Mouse (Mus musculus): ENCODE measurements around the gene Fsd1. TPM values are rescaled to one million over a fixed set of nuclear protein-coding genes. Genes with fewer than 3 reads are reported as not detected.

Fsd1 gene
- total and polyA plus RNA-seq, 3 experiments = not detected

DNA sequence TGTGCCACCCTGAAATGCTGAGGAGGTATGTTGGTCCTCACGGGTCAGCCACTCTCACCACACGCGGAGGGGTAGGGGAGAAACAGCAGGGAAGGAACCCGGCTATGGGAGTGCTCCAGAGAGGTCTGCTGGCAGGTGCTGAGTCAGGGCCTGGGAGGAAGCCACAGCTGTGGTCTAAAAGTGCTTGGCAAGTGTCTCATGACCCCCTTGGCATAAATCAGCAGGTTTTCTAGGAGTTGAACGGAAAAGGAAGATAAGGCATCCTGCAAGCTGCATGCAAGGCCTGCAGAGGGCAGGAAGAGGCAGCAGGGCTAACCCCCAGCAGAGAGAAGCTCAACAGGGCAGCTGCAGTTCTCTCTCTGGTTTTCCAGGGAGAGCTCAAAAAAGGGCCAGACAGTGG lies 44.6 kb downstream of the Fsd1 start (continued):
- TF ChIP-seq HCFC1 (IDR thresholded peaks at IDR 0.05; ENCODE audit: low read depth, low read length) (peak; percentile 39; the same call in 1 of the 2 replicates), RCOR1 (IDR thresholded peaks at IDR 0.05; ENCODE audit: low read depth, low read length) (peak; percentile 75)

DNA sequence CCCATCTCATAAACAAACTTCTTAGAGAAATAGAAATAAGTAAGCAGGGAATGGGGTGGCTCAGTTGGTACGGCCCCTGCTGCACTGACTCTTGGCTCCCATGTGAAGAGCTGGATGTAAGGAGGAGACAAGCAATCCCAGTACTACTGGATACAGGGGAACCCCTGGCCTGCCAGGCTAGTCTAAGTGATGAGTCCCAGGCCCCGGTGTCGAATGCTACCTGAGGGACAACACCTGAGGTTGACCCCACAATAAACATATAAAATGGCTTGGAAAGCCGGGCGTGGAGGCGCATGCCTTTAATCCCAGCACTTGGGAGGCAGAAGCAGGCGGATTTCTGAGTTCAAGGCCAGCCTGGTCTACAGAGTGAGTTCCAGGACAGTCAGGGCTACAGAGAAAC lies 45.1 kb downstream of the Fsd1 start:
- Histone ChIP-seq H3K27ac (ENCODE audit: control insufficient read depth, low read depth, low read length) (peak overlapping the region; percentile 74), H3K36me3 (ENCODE audit: control insufficient read depth in 1 of 2, insufficient read depth in 2 of 2, low read length in 2 of 2) (peaks cover 15 to 34% of the 10 kb centered on the region in 2 experiments), H3K79me2 (ENCODE audit: control insufficient read depth, insufficient read depth, low read length, poor library complexity) (peaks cover 89% of the 10 kb centered on the region), H3K4me3 (ENCODE audit: control insufficient read depth in 1 of 2, insufficient read depth in 1 of 2, low read depth in 2 of 2, low read length in 2 of 2) (no peak overlapping the region), H3K9me3 (replicated peaks; ENCODE audit: insufficient read depth, low read length) (no peaks in the 10 kb centered on the region), H3K27me3 (ENCODE audit: control insufficient read depth in 1 of 2, insufficient read depth in 2 of 2, low read length in 2 of 2) (no peaks in the 10 kb centered on the region), H3K9ac (ENCODE audit: control insufficient read depth, low read depth, low read length, poor library complexity, severe bottlenecking) (peak overlapping the region; percentile 44), H3K4me1 (ENCODE audit: control insufficient read depth in 1 of 2, insufficient read depth in 2 of 2, low read length in 2 of 2) (peaks cover 18 to 32% of the 10 kb centered on the region in 2 experiments)
- no peak for DNase-seq (ENCODE audit: low read depth, low spot score)
- TF ChIP-seq EP300 (IDR thresholded peaks at IDR 0.05; ENCODE audit: low read depth in 1 of 2, low read length in 2 of 2) (no peak), USF2 (IDR thresholded peaks at IDR 0.05; ENCODE audit: borderline replicate concordance in 1 of 2, insufficient read depth in 1 of 2, low read depth in 1 of 2, low read length in 2 of 2) (no peak), SMC3 (IDR thresholded peaks at IDR 0.05; ENCODE audit: low read depth, low read length) (no peak), JUND (IDR thresholded peaks at IDR 0.05; ENCODE audit: low read depth, low read length) (no peak), MYB (IDR thresholded peaks at IDR 0.05; ENCODE audit: low read depth, low read length) (no peak), ZMIZ1 (IDR thresholded peaks at IDR 0.05; ENCODE audit: low read depth, low read length) (no peak), MAFK (IDR thresholded peaks at IDR 0.05; ENCODE audit: borderline replicate concordance, low read depth, low read length) (no peak), MAZ (IDR thresholded peaks at IDR 0.05; ENCODE audit: low read depth, low read length) (no peak)

DNA sequence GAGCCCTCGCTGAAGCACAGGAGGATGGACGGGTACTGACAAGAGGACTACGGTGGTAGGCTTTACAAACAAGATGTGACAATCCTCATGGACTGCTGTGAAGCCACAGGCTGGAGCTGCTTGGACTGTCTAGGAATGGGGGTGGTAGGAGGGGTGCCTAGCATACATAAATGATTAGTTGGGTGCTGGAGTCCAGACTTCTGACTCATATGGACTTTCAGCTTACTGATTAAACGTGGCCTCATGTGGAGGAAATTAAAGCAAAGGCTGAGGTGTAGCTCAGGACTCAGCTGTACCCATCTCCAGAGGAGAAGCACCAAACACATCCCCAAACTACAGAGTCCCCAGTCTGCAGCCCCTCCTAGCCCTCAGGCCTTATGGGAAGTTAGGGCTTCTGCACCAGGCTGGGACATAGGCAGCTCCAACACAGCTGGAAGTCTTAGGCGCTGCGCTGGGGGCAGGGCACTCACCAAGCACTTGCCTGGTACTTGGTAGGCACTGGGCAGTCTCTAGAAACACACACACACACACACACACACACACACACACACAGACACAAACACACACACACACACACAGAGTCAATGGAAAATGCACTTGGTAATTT lies 45.9 kb downstream of the Fsd1 start:
- H3K4me3 ChIP-seq (ENCODE audit: control insufficient read depth in 1 of 2, insufficient read depth in 1 of 2, low read depth in 2 of 2, low read length in 2 of 2) = no peak overlapping the region
- no peaks in the 10 kb centered on the region for H3K27me3 ChIP-seq (ENCODE audit: control insufficient read depth in 1 of 2, insufficient read depth in 2 of 2, low read length in 2 of 2)
- peak overlapping the region; percentile 17; the same call in 1 of the 2 replicates for H3K27ac ChIP-seq (ENCODE audit: control insufficient read depth, low read depth, low read length)
- TF ChIP-seq USF2 (IDR thresholded peaks at IDR 0.05; ENCODE audit: borderline replicate concordance in 1 of 2, insufficient read depth in 1 of 2, low read depth in 1 of 2, low read length in 2 of 2) (no peak), CHD1 (IDR thresholded peaks at IDR 0.05; ENCODE audit: low read depth, low read length) (no peak), POLR2AphosphoS2 (IDR thresholded peaks at IDR 0.05; ENCODE audit: low read length) (no peak), ZNF384 (IDR thresholded peaks at IDR 0.05; ENCODE audit: low read depth, low read length) (no peak), SMC3 (IDR thresholded peaks at IDR 0.05; ENCODE audit: low read depth, low read length) (no peak), MXI1 (IDR thresholded peaks at IDR 0.05; ENCODE audit: low read depth, low read length) (no peak), RCOR1 (IDR thresholded peaks at IDR 0.05; ENCODE audit: low read depth, low read length) (no peak), SIN3A (IDR thresholded peaks at IDR 0.05; ENCODE audit: low read length) (no peak), KAT2A (conservative IDR thresholded peaks at IDR 0.05; ENCODE audit: low read depth, low read length) (no peak), GABPA (IDR thresholded peaks at IDR 0.05; ENCODE audit: low read depth, low read length) (no peak), RAD21 (IDR thresholded peaks at IDR 0.05; ENCODE audit: low read depth, low read length) (no peak), BHLHE40 (IDR thresholded peaks at IDR 0.05; ENCODE audit: borderline replicate concordance, low read depth, low read length) (no peak), TBP (IDR thresholded peaks at IDR 0.05; ENCODE audit: low read depth, low read length) (no peak), MAFK (IDR thresholded peaks at IDR 0.05; ENCODE audit: borderline replicate concordance, low read depth, low read length) (no peak), ETS1 (IDR thresholded peaks at IDR 0.05; ENCODE audit: low read depth, low read length) (no peak), ZKSCAN1 (IDR thresholded peaks at IDR 0.05; ENCODE audit: low read depth, low read length) (no peak), POLR2A (IDR thresholded peaks at IDR 0.05; ENCODE audit: control insufficient read depth in 1 of 2, insufficient read depth in 1 of 2, low read depth in 1 of 2, low read length in 2 of 2, poor library complexity in 1 of 2) (no peak)
- H3K9ac ChIP-seq (ENCODE audit: control insufficient read depth, low read depth, low read length, poor library complexity, severe bottlenecking) = 0 out of 2 replicates have a peak overlapping the region, but pooled peaks have one; percentile 27
- no peaks in the 10 kb centered on the region for H3K9me3 ChIP-seq (replicated peaks; ENCODE audit: insufficient read depth, low read length)
- H3K4me1 ChIP-seq (ENCODE audit: control insufficient read depth in 1 of 2, insufficient read depth in 2 of 2, low read length in 2 of 2) = peaks cover 18 to 36% of the 10 kb centered on the region in 2 experiments
- DNase-seq (ENCODE audit: low read depth, low spot score) = no peak
- H3K36me3 ChIP-seq (ENCODE audit: control insufficient read depth in 1 of 2, insufficient read depth in 2 of 2, low read length in 2 of 2) = peaks cover 15 to 36% of the 10 kb centered on the region in 2 experiments
- H3K79me2 ChIP-seq (ENCODE audit: control insufficient read depth, insufficient read depth, low read length, poor library complexity) = peaks cover 83% of the 10 kb centered on the region
